Mouse (Mus musculus): ENCODE measurements around the gene Tubb1.

DNA sequence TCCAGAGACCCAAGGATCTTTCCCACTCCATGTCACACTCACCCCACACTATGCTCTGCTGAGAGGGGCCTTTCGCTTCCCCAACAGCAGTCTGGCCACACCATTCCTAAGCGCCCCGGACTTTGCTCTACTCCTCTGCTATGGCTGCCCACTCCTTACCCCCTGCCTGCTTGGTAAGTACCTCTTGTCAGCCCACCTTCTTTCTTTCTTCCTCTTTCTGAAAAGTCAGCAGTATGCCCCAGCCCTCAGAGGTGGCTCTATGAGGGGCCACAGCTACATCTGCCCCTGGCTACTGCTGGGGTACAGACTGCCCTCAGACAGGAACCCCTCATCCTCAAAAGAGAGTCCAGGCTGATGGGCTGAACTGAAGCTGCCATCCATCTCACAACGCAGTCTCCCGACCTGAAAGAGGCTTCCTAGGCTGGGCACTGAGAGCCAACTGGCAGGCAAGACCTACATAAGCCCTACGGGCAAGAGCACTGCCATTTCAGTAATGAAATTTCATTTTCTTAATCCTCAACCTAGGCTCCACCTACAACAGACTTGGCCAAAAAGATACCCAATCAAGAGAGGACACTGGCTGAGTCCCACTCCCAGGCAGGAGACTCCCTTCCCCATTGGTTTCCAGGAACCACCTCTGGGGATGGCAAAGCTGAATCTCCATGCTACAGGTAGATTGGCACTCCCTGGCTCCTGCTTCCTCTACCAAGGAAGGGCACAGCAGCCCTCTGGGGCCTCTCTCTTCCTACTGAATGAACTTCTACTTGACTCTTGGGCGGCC is 13.4 kb upstream of the Tubb1 start:
- no peak for TF ChIP-seq CTCF (IDR thresholded peaks at IDR 0.05; ENCODE audit: low read depth, low read length)
- TF ChIP-seq GATA1 (IDR thresholded peaks at IDR 0.05; ENCODE audit: borderline replicate concordance, low read length): no peak
- no peak for TF ChIP-seq GATA2 (IDR thresholded peaks at IDR 0.05; ENCODE audit: borderline replicate concordance, low read depth, low read length)
- TF ChIP-seq TAL1 (conservative IDR thresholded peaks at IDR 0.05; ENCODE audit: low read depth, low read length): no peak
- TF ChIP-seq POLR2AphosphoS5 (IDR thresholded peaks at IDR 0.05; ENCODE audit: insufficient replicate concordance, low read depth, low read length): no peak
